Mouse (Mus musculus): ENCODE results near the gene Fan1.

The Fan1 gene

DNA sequence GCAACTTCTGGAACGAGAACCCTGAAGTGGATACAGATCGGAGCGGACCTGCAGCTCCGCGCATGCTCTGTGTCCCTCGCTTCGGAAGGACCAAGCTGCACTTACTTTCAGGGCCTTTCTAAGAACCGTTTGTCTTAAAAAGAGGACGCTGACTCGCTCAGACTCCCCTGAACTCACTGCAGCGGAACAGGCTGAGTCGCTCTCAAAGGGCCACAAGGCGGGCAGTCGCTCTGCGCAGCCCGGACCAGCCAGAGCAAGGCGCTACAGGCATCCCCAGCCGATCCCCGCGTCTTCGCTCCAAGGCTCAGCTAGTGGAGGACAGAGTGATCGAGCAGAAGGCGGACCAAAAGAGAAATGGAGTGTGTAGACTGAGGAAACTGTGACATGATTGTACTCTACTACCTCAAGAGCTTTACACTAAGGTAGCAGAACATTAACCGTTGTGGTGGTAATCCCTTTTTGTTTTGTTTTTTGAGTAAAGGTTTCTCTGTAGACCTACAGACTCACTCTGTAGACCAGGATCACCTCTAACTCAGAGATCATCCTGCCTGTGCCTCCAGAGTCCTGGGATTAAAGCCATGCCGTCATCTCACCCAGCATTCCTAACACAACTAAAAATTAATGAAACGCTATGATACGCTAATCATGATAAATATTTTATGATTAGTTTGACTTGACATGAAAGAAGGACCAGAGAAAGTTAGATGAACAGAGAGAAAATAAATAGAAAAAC lies at the start of gene Fan1:
Fan1 (minus strand) TSS at position 266 of the 733 bp plus-strand sequence.
- peak; percentile 87 for DNase-seq

- no peak for DNase-seq
Observed at GRCm38 (mm10) chr7:64403989-64404388, 30.1 kb upstream of the Fan1 start.

GRCm38 (mm10) chr7:64402452-64402851 lies 28.6 kb upstream of the Fan1 start:
- DNase-seq, result no peak

GRCm38 (mm10) chr7:64400725-64401124 lies 26.8 kb upstream of the Fan1 start:
- no peak for DNase-seq

GRCm38 (mm10) chr7:64392819-64393151 lies 18.9 kb upstream of the Fan1 start:
- DNase-seq, result no peak

GRCm38 (mm10) chr7:64392122-64392818 lies 18.4 kb upstream of the Fan1 start, which contains the start of the genes Mphosph10 and Mcee:
Gene Mphosph10 (minus strand): TSS chr7:64392268.
Gene Mcee (plus strand): TSS chr7:64392607.
- DNase-seq, result peak; percentile 92

DNA sequence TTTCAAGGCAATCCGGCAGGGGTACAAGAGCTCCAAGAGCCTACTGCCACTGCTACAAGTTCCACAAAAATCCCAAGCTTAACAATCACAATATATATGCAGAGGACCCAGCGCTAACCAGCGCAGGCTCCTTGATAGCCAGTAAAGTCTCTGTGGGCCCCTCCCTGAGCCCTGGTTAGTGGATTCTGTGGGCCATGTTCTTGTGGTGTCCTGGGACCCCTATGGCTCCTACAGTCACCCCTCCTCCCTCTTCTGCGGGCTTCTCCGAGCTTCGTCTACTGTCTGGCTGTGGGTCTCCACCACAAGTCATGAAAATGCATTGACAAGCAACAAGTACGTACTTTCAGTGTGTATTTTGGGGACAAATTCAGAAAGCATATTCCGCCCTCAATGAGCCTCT lies 17.6 kb upstream of the Fan1 start:
- DNase-seq, result no peak

DNA sequence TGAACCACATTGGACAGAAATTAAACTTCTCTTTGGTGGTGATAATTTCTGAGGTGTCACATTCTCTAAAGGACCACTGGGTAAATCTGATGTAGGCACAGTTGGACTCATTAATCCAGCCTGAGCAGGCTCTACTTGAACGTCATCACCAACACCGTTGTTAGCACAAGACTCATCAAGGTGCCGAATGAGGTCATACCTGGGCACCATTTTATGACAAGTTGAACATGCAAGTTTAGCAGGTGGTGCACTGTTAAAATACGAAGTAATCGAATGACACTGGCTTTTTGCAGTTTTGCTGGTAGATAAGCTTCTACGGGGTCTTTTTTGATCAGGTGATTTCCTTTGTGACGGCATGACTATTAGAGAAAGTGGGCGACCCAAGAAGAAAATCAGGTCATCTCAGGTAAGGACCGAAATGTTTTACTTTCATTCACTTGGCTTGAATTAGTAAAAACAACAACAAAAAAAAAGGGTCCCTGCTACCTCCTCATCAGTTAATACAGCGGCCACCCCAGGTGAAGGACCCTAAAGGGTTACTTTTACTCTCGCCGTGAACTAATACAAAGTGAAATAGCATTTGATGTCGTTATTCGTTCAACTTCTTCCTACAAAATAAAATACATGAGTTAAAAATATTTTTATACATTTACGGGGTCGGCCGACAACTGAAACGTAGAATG lies 607 bp downstream of the Fan1 start:
- no peak for DNase-seq

DNA sequence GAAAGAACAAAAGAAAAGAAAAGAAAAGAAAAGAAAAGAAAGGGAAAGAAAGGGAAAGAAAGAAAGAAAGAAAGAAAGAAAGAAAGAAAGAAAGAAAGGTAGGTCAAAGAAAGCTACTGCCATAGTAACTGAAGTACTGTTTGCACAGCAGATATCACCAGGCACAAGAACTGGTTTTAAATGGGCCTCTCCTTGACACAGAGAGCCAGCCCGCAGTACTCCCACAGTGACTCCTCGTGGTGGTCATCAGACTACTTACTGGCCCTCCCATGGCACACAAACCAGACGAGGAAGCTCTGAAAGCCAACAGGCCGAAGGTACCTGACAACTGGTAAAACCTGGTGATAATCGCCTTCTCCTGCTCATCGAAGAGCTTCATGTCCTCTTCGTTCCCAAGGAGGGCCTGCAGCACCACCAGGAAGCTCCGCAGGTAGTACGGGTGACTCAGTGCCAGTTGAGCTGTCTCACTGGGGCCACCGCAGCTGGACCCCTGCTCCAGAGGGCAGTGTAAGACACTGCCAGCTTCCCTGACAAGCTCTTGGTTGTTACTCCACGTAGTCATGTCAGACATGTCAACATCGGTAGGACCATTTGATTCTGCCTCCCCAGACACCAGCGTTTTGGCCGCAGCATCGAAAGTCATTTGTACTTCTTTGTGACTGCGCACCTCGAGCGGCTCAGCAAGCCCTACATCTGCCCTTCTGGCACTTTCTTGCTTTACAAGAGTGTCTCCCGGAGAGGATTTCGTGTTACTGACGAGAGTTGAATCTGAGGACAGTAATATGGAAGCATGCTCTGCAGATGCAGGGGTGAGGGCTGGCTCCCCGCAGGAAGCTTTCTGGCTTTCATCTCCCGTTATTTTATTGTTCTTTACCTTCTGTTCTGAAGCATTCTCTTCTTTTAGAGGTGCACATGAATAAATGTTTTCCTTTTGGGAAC lies 1.7 kb downstream of the Fan1 start:
- DNase-seq, result no peak

DNA sequence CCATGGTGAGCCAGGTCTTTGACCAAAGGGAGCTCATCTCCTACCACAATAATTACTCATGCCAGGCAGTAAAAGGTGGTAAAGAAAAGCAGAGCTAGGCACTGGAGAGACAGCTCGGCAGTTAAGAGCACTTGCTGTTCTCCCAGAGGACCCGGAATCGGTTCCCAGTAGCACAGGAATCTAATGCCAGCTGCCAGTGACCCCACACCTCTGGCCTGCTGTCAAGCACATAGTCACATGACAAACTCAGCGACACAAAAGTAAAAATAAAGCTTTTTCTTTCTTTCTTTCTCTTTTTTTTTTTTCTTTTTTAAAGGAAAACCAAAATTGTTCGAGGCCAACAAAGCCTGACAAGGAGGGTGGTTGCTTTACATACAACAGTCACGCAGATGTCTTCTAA lies 4.1 kb downstream of the Fan1 start:
- no peak for DNase-seq

DNA sequence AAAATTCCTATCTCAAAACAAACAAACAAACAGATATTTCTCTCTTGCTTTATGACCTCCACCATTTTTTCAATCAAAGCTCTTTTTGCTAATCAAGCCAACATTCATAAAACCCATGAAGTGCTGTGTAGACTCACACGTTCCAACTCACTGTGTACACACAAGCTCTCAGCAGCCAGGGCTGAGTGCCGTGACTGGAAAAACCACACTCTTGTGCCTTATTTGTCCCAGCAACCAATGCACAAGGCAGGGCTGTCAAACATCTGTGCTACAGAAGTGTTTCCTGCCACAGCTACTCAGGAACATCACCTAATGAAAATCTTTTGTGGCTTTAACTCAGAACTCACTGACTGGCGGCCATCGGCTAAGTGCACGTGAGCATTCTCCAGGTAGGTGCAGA lies 8.0 kb downstream of the Fan1 start:
- DNase-seq, result no peak

DNA sequence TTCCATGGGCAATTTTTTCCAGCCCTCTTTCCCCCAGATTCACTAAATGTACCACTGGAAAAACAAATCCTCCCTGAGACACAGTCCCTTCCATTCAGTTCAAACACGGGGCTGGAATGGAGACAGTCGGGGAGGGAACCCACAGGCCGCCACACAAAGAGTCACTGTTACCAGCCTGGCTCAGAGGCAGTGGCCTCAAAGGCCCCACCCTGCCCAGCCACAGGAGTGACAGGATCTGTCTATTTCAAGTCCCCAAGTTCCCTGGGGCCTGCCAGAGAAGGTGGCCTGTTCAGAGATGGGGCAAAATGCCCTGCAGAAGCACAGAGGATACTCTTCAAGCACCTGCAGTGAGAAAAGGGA lies 13.3 kb downstream of the Fan1 start:
- DNase-seq, result no peak

GRCm38 (mm10) chr7:64359943-64360585 lies 13.8 kb downstream of the Fan1 start:
- DNase-seq, result no peak

GRCm38 (mm10) chr7:64358666-64359065 lies 15.2 kb downstream of the Fan1 start:
- no peak for DNase-seq

- DNase-seq, result peak; percentile 36
Observed at GRCm38 (mm10) chr7:64357405-64357804, 16.5 kb downstream of the Fan1 start.

DNA sequence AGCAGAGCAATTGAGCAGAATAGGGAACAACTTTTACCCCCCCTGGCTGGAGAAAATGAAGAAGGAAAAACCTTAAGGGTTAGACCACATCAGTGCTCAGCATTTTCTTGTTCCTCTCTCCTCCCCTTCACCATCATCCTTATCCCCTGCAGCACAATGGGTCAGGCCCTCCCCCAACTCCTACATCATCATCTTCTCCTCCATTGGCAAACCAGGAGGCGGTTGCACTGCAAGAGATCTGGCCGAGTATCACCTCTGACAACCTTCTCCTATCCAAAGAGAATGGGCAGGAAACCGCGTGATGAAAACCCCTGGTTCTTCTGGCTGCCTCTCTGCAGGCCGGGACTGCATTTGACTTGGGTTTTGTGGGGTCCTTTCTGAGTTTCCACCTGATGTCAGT lies 17.2 kb downstream of the Fan1 start:
- no peak for DNase-seq

GRCm38 (mm10) chr7:64354206-64354605 lies 19.7 kb downstream of the Fan1 start:
- no peak for DNase-seq

GRCm38 (mm10) chr7:64351087-64351486 lies 22.8 kb downstream of the Fan1 start:
- peak; percentile 28 for DNase-seq

DNA sequence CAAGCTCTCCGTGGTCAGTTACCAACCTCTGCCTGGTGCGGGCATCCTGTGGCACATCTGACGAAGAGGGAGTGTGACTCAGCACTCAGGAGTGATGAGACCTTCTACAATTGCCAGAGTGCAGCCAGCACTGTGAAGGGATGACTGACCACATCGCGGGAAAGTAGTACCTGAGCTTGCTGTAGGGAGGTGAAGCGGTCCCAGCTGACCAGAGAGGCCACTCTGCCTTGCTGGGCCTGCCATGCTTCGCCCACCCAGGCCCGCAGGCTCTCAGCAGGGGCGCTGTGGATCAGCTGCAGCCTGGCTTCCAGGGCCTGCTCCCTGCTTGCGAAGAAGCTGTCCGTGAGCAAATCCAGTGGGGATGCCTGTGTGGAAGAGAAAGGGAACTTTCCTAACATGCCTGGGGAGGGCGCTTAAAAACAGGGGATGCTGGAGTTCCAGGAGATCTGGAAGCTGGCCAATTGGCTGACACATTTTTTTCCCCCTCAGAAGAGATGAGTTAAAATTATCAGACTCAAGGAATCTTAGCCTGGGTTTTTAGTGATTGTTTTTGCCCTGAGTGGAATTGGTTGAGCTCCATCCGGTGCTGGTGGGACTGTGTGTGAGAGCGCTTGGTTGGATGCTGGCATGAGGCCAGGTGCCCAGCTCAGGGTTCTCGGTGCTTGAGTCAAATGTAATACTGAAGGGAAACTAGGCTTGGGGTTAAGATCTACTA lies 24.6 kb downstream of the Fan1 start:
- DNase-seq, result peak; percentile 33

DNA sequence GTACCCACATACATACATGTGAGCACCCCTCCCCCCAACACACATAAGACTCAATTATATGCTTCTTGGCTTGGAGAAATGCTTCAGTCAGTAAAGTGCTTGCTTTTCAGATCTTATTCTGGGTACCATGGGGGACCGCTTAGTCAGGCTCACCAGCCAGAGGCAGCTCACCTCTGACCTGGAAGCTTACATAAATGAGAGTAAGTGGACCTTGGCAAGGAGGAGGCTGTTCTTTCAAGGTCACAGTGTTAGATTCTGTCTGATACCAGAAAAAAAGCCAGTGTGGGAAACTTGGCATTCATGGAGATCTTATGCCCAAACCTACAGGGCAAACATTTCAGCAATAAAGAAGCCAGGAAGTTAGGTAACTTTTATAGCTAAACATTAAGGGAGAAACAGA lies 26.1 kb downstream of the Fan1 start:
- no peak for DNase-seq

DNA sequence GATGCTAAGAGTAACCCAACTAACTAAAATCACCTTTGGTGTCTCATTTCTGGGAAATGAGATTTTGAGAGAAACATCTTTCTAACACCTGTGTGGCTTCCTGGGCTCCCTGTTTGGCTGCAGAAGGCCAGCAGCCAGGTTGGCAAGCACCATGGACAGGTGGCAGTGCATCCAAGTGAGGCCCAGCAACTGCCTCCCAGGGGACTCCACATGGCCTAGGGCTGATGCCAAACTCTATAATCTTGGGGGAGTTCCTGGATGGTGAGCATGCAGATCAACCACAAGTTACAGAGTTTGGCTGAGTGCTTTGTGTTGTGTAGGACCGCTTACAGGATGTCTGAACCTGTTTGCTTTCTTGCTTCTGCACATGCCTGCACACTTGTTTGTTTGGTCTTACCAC lies 41.2 kb downstream of the Fan1 start:
- DNase-seq, result no peak

DNA sequence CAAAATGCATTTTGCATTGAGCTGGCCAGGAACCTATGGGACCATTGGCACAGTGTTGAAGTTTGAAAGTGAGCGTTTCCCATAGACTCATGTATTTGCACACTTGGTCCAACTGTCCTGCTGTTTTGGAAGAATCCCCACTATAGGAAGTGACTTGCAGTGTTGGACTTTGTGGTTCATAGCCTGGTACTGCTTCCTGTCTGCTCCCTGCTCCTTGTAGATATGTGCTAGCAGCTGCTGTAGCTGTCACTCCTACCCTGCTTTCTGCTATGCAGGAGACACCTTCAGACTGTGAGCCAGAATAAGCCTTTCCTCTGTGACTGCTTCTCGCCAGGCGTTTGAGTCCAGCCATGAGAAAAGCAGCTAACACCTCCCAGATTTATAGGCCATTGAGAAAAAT lies 42.6 kb downstream of the Fan1 start:
- DNase-seq, result no peak

Data from right cerebral cortex, postnatal 25 days (tissue).